ENCODE assay signal across 33 mouse cellular contexts in genomic region chr13:111640319-111640718, GRCm38 (mm10). TPM values are rescaled to one million over a fixed set of nuclear protein-coding genes. Genes with fewer than 3 reads are reported as not detected.
DNase-seq lines count a peak whose midpoint lies in the region; ATAC-seq and TF ChIP-seq lines count a peak whose summit lies in the region.
"Had no signal": no experiment of that assay in that cellular context is flagged by ENCODE, and none has a peak within 500 bp of the region (broad histone marks: within the 10 kb centered on the region; RNA-seq: fewer than 3 reads in every experiment).

No protein-coding gene starts in this region.

- peak; percentile 11 for DNase-seq in lung, postnatal 0 days (ENCODE audit: low spot score)
- DNase-seq in lung, postnatal 14 days, result no peak
- peak; percentile 43 to 50 for DNase-seq in B cell, adult 2 months
- peak; percentile 23 to 40 for DNase-seq in monocyte, adult 2 months (ENCODE audit: low read depth in 1 of 2, low spot score in 2 of 2)
- DNase-seq in cerebellum, adult 9-11 months, result no peak
- DNase-seq in adrenal gland, postnatal 25 days, result no peak
- no peak for DNase-seq in kidney, postnatal 36 days
- DNase-seq: cerebellum, adult 18-20 months; cerebellum, postnatal 25 days; gastrocnemius, postnatal 25 days; kidney, adult 11 months; layer of hippocampus, adult 9-11 months; lung, embryonic 14.5 days; retina, postnatal 1 day; right cerebral cortex, postnatal 25 days had no signal

- TF ChIP-seq EP300 in lung, postnatal 0 days (IDR thresholded peaks at IDR 0.05), result no peak

- H3K4me2 ChIP-seq in lung, postnatal 0 days (replicated peaks; ENCODE audit: low read depth, low read length), result no peak overlapping the region
- H3K4me2 ChIP-seq: embryonic facial prominence, embryonic 15.5 days; hindbrain, embryonic 13.5 days; kidney, embryonic 15.5 days; lung, embryonic 14.5 days; midbrain, embryonic 13.5 days; neural tube, embryonic 12.5 days had no signal

- peaks cover 2% of the 10 kb centered on the region; the same call in 1 of the 2 replicates for H3K9me3 ChIP-seq in lung, postnatal 0 days (ENCODE audit: low read length)
- H3K9me3 ChIP-seq: kidney, embryonic 15.5 days; limb, embryonic 10.5 days had no signal

- no peak for ATAC-seq in lung, postnatal 0 days
- ATAC-seq in granulocyte monocyte progenitor cell, adult 5-6 weeks (replicated peaks; ENCODE audit: poor library complexity, severe bottlenecking), result peak; percentile 96
- ATAC-seq: forebrain, embryonic 16.5 days; midbrain, embryonic 13.5 days had no signal

- WGBS in lung, postnatal 0 days, result 71% methylated on average over 6 of the region's 6 CpGs

- H3K4me3 ChIP-seq in lung, postnatal 0 days (ENCODE audit: low read depth, low read length), result no peak overlapping the region
- H3K4me3 ChIP-seq: embryonic facial prominence, embryonic 15.5 days; hindbrain, embryonic 13.5 days; kidney, embryonic 15.5 days; limb, embryonic 10.5 days; midbrain, embryonic 13.5 days; neural tube, embryonic 12.5 days had no signal

- no peaks in the 10 kb centered on the region for H3K36me3 ChIP-seq in lung, postnatal 0 days (ENCODE audit: insufficient read depth, low read length)
- H3K36me3 ChIP-seq: embryonic facial prominence, embryonic 15.5 days; hindbrain, embryonic 13.5 days; kidney, embryonic 15.5 days; limb, embryonic 10.5 days; midbrain, embryonic 13.5 days; neural tube, embryonic 12.5 days had no signal

- H3K27me3 ChIP-seq in lung, postnatal 0 days (replicated peaks; ENCODE audit: insufficient read depth, low read length), result no peaks in the 10 kb centered on the region
- H3K27me3 ChIP-seq: embryonic facial prominence, embryonic 15.5 days; hindbrain, embryonic 13.5 days; kidney, embryonic 15.5 days; midbrain, embryonic 13.5 days; neural tube, embryonic 12.5 days had no signal

- no peaks in the 10 kb centered on the region for H3K4me1 ChIP-seq in lung, postnatal 0 days (ENCODE audit: insufficient read depth, low read depth, low read length)
- H3K4me1 ChIP-seq: embryonic facial prominence, embryonic 15.5 days; hindbrain, embryonic 13.5 days; kidney, embryonic 15.5 days; limb, embryonic 10.5 days; midbrain, embryonic 13.5 days; neural tube, embryonic 12.5 days had no signal

- H3K9ac ChIP-seq in lung, postnatal 0 days (replicated peaks; ENCODE audit: low read depth), result no peak overlapping the region
- H3K9ac ChIP-seq: embryonic facial prominence, embryonic 15.5 days; hindbrain, embryonic 13.5 days; kidney, embryonic 15.5 days; lung, embryonic 14.5 days; midbrain, embryonic 13.5 days; neural tube, embryonic 12.5 days had no signal

- TF ChIP-seq CTCF in lung, postnatal 0 days (IDR thresholded peaks at IDR 0.05), result no peak

- H3K27ac ChIP-seq in lung, postnatal 0 days (ENCODE audit: low read length), result no peak overlapping the region
- H3K27ac ChIP-seq: embryonic facial prominence, embryonic 15.5 days; hindbrain, embryonic 13.5 days; kidney, embryonic 15.5 days; limb, embryonic 10.5 days; midbrain, embryonic 13.5 days; neural tube, embryonic 12.5 days; stomach, postnatal 0 days had no signal

RNA-seq across cellular contexts. Expression of gene Mier3, which starts 40.5 kb away (rescaled TPM):
- polyA plus RNA-seq in lung, postnatal 0 days (2015; fragmentation: Nextera tagmentation; extraction: Ambion mirVana), result 10.2 and 11.5 TPM in 2 replicates
- 30.9 and 33.6 TPM in 2 replicates for total RNA-seq in granulocyte monocyte progenitor cell, adult 5-6 weeks (2014; fragmentation: Nextera tagmentation)
- total RNA-seq in granulocyte monocyte progenitor cell, adult 5-6 weeks (2017), result 41.0 and 51.9 TPM in 2 replicates
- 38.7 and 41.3 TPM in 2 replicates for total RNA-seq in adrenal gland, postnatal 25 days (2021)

RNA-seq across cellular contexts. Expression of gene Gm10198, which starts 47.7 kb away (rescaled TPM):
- polyA plus RNA-seq in lung, postnatal 0 days (2015; fragmentation: Nextera tagmentation; extraction: Ambion mirVana), result not detected in 2 replicates
- not detected in 2 replicates for total RNA-seq in granulocyte monocyte progenitor cell, adult 5-6 weeks (2014; fragmentation: Nextera tagmentation)
- total RNA-seq in granulocyte monocyte progenitor cell, adult 5-6 weeks (2017), result not detected in 2 replicates
- total RNA-seq in adrenal gland, postnatal 25 days (2021), result not detected in 2 replicates
- total RNA-seq: adrenal gland, postnatal 4 days; gastrocnemius, postnatal 25 days; heart, adult 8-10 months; heart, postnatal 25 days; left cerebral cortex, adult 8-10 months; liver, adult 2 months had no signal
- polyA plus RNA-seq: C2C12; embryonic facial prominence, embryonic 15.5 days; forebrain, embryonic 16.5 days; heart, embryonic 14.5 days; hindbrain, embryonic 13.5 days; kidney, embryonic 15.5 days; large intestine, adult 2 months; limb, embryonic 10.5 days; liver, adult 2 months; lung, embryonic 14.5 days; midbrain, embryonic 13.5 days; neural tube, embryonic 12.5 days; stomach, postnatal 0 days; thymus, postnatal 0 days had no signal

Comparison
In these comparisons a context has a peak if more than half of its experiments do, and no peak if none do; other contexts are left out.
1. DNase-seq: peak in lung, postnatal 0 days (single experiment), B cell, adult 2 months (2 of 2) and monocyte, adult 2 months (2 of 2); none in lung, postnatal 14 days (single experiment), cerebellum, adult 9-11 months (single experiment), adrenal gland, postnatal 25 days (single experiment) and kidney, postnatal 36 days (0 of 2).